Mouse (Mus musculus): ENCODE results near the gene Sertad2. TPM values are rescaled to one million over a fixed set of nuclear protein-coding genes. Genes with fewer than 3 reads are reported as not detected.

The Sertad2 gene
- polyA plus RNA-seq, 1 experiment from 2014 or later, result 22.3 TPM

DNA sequence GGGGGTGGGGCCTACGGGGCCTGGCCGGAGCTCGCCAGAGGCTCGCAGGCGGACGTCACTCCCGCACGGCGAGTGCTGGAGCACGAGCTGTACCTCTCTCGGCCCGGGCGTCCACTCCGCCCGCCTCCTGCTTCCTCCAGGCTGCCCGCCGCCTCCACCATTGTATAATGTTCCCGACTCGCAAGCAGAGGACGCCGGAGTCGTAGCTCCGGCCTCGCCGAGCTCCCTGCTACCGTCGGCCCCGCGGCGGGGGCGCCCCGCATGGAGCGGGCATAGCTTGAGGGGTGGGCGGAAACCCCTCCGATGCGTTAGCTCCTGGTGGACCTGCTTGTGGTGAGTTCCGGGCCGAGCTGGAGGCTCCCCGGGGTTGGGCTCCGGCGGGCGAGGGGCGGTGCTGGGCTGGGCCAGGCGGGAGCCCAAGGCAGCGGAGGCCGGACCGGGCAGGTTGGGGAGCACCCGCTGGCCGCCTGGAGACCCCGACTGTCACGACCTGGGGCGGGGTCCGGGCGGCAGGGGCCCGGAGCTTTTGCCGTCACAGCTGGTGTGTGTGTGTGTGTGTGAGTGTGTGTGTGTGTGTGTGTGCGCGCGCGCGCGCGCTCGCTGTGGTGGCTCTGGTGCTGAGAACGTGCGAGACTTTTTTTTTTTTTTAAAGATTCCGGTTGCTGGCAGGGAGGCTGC is 89.0 kb downstream of the Sertad2 start:
- under 1% methylated on average over 52 of the region's 67 CpGs for WGBS

DNA sequence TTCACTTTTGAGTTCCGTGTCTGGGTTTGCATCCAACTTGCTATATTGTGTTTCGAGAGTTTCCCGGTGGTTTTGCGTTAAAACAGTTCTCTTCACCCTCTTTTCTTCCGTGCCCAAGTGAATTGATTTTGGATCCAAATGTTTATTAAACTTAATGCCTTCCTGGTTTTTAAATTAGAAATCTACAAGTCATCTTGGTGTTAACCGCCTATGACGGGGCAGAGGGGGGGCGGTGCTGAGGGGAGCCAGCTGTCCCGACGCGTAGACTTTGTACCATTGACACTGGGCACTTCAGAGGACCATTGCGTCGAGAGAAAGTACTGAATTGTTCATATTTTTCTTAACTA is 89.5 kb downstream of the Sertad2 start:
- H3K4me1 ChIP-seq (ENCODE audit: control insufficient read depth, insufficient read depth, low read length), result peaks cover 7% of the 10 kb centered on the region
- H3K4me2 ChIP-seq (ENCODE audit: low read depth), result peak overlapping the region; percentile 39
- no peaks in the 10 kb centered on the region for H3K27me3 ChIP-seq (ENCODE audit: control insufficient read depth, insufficient read depth, low read length)
- no peak for ATAC-seq (ENCODE audit: insufficient read depth, low FRiP score, low TSS enrichment)
- H3K9me3 ChIP-seq (ENCODE audit: control insufficient read depth, low read length), result no peaks in the 10 kb centered on the region
- WGBS, result under 1% methylated on average over 13 of the region's 13 CpGs
- H3K27ac ChIP-seq (ENCODE audit: low read depth, low read length), result no peak overlapping the region
- H3K9ac ChIP-seq (ENCODE audit: low read length), result peak overlapping the region; percentile 83
- peak; percentile 63 for DNase-seq (ENCODE audit: low spot score)
- H3K36me3 ChIP-seq (ENCODE audit: control insufficient read depth, insufficient read depth, low read length), result no peaks in the 10 kb centered on the region
- peak overlapping the region; percentile 75 for H3K4me3 ChIP-seq (ENCODE audit: low read depth, low read length)

More for the DNA sequence above, 89.0 kb downstream of the Sertad2 start:
- H3K4me2 ChIP-seq (ENCODE audit: low read depth), result peak overlapping the region; percentile 39
- peak overlapping the region; percentile 83 for H3K9ac ChIP-seq (ENCODE audit: low read length)
- H3K9me3 ChIP-seq (ENCODE audit: control insufficient read depth, low read length), result no peaks in the 10 kb centered on the region
- peak overlapping the region; percentile 92 for H3K27ac ChIP-seq (ENCODE audit: low read depth, low read length)
- DNase-seq (ENCODE audit: low spot score) (no peak), ATAC-seq (ENCODE audit: insufficient read depth, low FRiP score, low TSS enrichment) (peak; percentile 96)
- H3K4me1 ChIP-seq (ENCODE audit: control insufficient read depth, insufficient read depth, low read length), result peaks cover 7% of the 10 kb centered on the region
- no peaks in the 10 kb centered on the region for H3K27me3 ChIP-seq (ENCODE audit: control insufficient read depth, insufficient read depth, low read length)
- peak overlapping the region; percentile 75 for H3K4me3 ChIP-seq (ENCODE audit: low read depth, low read length)
- no peaks in the 10 kb centered on the region for H3K36me3 ChIP-seq (ENCODE audit: control insufficient read depth, insufficient read depth, low read length)

DNA sequence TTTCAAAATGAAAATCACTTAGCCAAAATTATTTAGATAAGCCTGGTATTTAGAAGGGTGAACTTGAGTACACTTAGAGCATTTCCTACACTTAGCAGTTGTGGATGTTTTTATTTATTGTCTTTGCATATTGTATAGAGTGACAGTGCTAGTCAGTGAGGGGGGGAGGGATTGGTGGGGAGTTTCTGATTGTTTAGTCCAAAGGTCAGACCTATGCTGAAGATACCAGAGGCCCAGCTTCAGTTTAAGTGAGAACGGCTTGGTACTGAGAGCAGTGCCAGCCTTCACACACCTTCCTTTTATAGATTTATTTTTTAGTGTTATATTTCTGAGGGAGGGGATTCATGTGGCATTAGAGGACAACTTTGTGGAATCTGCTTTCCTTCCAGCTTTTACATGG is 91.5 kb downstream of the Sertad2 start:
- Histone ChIP-seq H3K9ac (ENCODE audit: low read length) (no peak overlapping the region), H3K4me1 (ENCODE audit: control insufficient read depth, insufficient read depth, low read length) (peaks cover 9% of the 10 kb centered on the region), H3K4me2 (ENCODE audit: low read depth) (no peak overlapping the region), H3K9me3 (ENCODE audit: control insufficient read depth, low read length) (no peaks in the 10 kb centered on the region), H3K27ac (ENCODE audit: low read depth, low read length) (no peak overlapping the region), H3K27me3 (ENCODE audit: control insufficient read depth, insufficient read depth, low read length) (no peaks in the 10 kb centered on the region), H3K36me3 (ENCODE audit: control insufficient read depth, insufficient read depth, low read length) (no peaks in the 10 kb centered on the region), H3K4me3 (ENCODE audit: low read depth, low read length) (no peak overlapping the region)
- no peak for ATAC-seq (ENCODE audit: insufficient read depth, low FRiP score, low TSS enrichment)
- no peak for DNase-seq (ENCODE audit: low spot score)
- WGBS, result 87% methylated on average over 1 of the region's 1 CpGs

DNA sequence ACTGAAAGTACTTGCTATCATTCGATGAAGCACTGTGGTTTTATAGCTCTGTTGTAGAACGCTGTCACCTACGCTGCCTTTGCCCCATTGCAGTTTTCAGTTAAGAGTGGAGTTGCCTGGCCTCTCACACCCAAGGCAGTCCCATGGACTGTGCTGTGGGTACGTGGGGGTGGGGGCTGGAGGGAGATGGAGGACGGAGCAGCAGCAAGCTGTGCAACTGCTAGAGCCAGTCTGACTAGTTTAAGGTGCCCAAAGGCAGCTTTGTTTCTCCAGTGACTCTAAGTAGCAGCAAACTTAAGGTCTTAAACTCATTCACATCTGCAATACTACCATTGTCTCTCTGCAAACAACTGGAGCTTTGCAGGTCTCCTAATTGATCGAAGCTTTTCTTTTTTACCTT is 92.6 kb downstream of the Sertad2 start:
- ATAC-seq (ENCODE audit: insufficient read depth, low FRiP score, low TSS enrichment) (no peak), DNase-seq (ENCODE audit: low spot score) (no peak)
- no peaks in the 10 kb centered on the region for H3K9me3 ChIP-seq (ENCODE audit: control insufficient read depth, low read length)
- H3K4me1 ChIP-seq (ENCODE audit: control insufficient read depth, insufficient read depth, low read length), result peaks cover 15% of the 10 kb centered on the region
- no peak overlapping the region for H3K9ac ChIP-seq (ENCODE audit: low read length)
- H3K27ac ChIP-seq (ENCODE audit: low read depth, low read length), result no peak overlapping the region
- no peaks in the 10 kb centered on the region for H3K27me3 ChIP-seq (ENCODE audit: control insufficient read depth, insufficient read depth, low read length)
- no peak overlapping the region for H3K4me2 ChIP-seq (ENCODE audit: low read depth)
- no peak overlapping the region for H3K4me3 ChIP-seq (ENCODE audit: low read depth, low read length)
- WGBS, result 25% methylated on average over 6 of the region's 6 CpGs
- H3K36me3 ChIP-seq (ENCODE audit: control insufficient read depth, insufficient read depth, low read length), result no peaks in the 10 kb centered on the region

DNA sequence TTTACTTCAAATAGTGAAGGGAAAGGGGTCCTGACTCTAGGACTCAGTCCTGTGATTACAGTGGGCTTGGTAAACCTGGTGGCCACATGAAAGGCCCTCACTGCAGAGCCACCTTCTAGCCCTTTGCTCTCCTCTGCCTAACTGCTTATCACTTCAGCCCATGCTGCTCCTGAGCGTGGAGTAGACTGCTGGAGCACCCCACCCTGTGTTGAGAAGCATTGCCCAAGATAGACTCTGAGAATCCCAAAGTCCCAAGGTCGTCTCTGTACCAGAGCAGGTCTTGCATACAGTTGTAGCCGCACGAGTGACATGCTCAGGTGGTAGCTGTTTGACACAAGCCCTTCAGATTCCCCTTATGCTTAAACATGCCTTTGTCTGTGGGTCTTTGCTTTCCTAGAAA is 93.1 kb downstream of the Sertad2 start:
- H3K27ac ChIP-seq (ENCODE audit: low read depth, low read length), result no peak overlapping the region
- H3K4me1 ChIP-seq (ENCODE audit: control insufficient read depth, insufficient read depth, low read length), result peaks cover 15% of the 10 kb centered on the region
- H3K36me3 ChIP-seq (ENCODE audit: control insufficient read depth, insufficient read depth, low read length), result no peaks in the 10 kb centered on the region
- DNase-seq (ENCODE audit: low spot score) (no peak), ATAC-seq (ENCODE audit: insufficient read depth, low FRiP score, low TSS enrichment) (no peak)
- H3K4me2 ChIP-seq (ENCODE audit: low read depth), result no peak overlapping the region
- no peak overlapping the region for H3K9ac ChIP-seq (ENCODE audit: low read length)
- no peaks in the 10 kb centered on the region for H3K27me3 ChIP-seq (ENCODE audit: control insufficient read depth, insufficient read depth, low read length)
- no peak overlapping the region for H3K4me3 ChIP-seq (ENCODE audit: low read depth, low read length)
- 66% methylated on average over 4 of the region's 4 CpGs for WGBS
- H3K9me3 ChIP-seq (ENCODE audit: control insufficient read depth, low read length), result no peaks in the 10 kb centered on the region

DNA sequence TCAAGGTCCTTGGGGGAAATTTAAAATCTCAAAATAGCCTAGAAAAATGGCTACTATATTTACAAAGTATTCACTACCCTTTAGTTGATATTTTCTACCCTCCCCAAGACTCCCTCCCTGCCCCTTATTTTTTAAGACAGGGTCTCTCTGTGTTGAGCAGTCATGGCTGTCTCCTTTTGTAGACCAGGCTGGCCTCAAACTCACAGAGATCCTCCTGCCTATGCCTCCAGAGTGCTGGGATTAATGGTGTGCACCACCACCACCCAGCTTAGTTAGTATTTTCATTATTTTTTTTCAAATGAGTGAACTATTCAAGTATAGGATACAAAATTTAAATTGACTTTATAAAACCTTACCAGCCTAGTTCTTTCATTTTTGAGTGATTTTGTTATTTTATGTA is 94.0 kb downstream of the Sertad2 start:
- no peak overlapping the region for H3K4me3 ChIP-seq (ENCODE audit: low read depth, low read length)
- H3K27me3 ChIP-seq (ENCODE audit: control insufficient read depth, insufficient read depth, low read length), result no peaks in the 10 kb centered on the region
- DNase-seq (ENCODE audit: low spot score) (no peak), ATAC-seq (ENCODE audit: insufficient read depth, low FRiP score, low TSS enrichment) (no peak)
- H3K9me3 ChIP-seq (ENCODE audit: control insufficient read depth, low read length), result no peaks in the 10 kb centered on the region
- no peak overlapping the region for H3K27ac ChIP-seq (ENCODE audit: low read depth, low read length)
- H3K4me1 ChIP-seq (ENCODE audit: control insufficient read depth, insufficient read depth, low read length), result peaks cover 15% of the 10 kb centered on the region
- H3K9ac ChIP-seq (ENCODE audit: low read length), result no peak overlapping the region
- H3K4me2 ChIP-seq (ENCODE audit: low read depth), result no peak overlapping the region
- no peaks in the 10 kb centered on the region for H3K36me3 ChIP-seq (ENCODE audit: control insufficient read depth, insufficient read depth, low read length)

DNA sequence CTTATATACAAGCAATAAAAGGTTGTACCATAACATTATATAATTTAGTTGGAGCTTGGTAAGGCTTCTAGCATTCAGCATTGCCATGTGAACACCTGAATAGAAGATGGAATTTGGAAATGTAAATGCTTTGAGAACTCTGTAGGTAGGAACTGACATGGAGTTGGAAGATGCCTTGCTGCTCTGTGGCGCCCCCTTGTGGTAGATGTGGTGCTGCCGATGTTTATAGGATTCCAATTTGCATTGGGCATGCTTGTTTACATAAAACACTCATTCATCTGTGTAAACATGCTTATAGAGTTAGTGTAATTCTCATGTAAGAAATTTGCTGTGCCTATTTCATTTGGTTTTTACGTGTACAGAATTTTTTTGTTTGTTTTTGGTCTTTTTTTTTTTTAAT is 95.8 kb downstream of the Sertad2 start:
- DNase-seq (ENCODE audit: low spot score) (peak; percentile 77), ATAC-seq (ENCODE audit: insufficient read depth, low FRiP score, low TSS enrichment) (no peak)
- H3K9me3 ChIP-seq (ENCODE audit: control insufficient read depth, low read length), result no peaks in the 10 kb centered on the region
- WGBS, result 33% methylated on average over 3 of the region's 3 CpGs
- H3K4me1 ChIP-seq (ENCODE audit: control insufficient read depth, insufficient read depth, low read length), result peaks cover 8% of the 10 kb centered on the region
- no peak overlapping the region for H3K4me3 ChIP-seq (ENCODE audit: low read depth, low read length)
- H3K27ac ChIP-seq (ENCODE audit: low read depth, low read length), result no peak overlapping the region
- no peak overlapping the region for H3K9ac ChIP-seq (ENCODE audit: low read length)
- no peaks in the 10 kb centered on the region for H3K36me3 ChIP-seq (ENCODE audit: control insufficient read depth, insufficient read depth, low read length)
- no peak overlapping the region for H3K4me2 ChIP-seq (ENCODE audit: low read depth)
- H3K27me3 ChIP-seq (ENCODE audit: control insufficient read depth, insufficient read depth, low read length), result no peaks in the 10 kb centered on the region

DNA sequence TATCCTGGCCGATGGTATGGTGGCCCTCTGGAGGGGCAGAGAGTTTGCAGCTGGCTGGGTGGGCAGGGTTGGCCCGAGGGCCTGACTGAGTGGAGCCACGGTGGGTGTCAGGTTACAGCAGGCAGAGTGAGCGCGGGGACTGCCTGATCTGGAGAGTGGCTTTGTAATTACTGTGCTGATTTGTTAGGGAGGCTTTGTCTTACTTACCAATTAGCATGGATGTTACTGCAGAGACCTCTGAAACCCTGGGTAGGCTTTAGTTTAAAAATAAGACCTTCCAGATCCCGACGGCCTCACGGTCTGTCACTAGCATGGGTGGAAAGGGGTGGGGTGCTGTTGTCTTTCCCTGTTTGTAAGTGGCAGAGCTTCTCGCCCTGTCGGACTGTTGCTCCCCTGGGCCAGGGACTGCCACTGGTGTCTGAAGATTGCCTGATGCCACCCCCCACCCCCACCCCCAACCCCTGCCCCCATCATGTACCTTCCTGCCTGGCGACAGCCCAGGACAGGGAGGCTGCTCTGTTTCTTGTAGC is 96.9 kb downstream of the Sertad2 start:
- 1% methylated on average over 11 of the region's 11 CpGs for WGBS
- H3K36me3 ChIP-seq (ENCODE audit: control insufficient read depth, insufficient read depth, low read length), result no peaks in the 10 kb centered on the region
- ATAC-seq (ENCODE audit: insufficient read depth, low FRiP score, low TSS enrichment) (peak; percentile 90), DNase-seq (ENCODE audit: low spot score) (peak; percentile 72)
- peak overlapping the region; percentile 8; the same call in 1 of the 2 replicates for H3K9ac ChIP-seq (ENCODE audit: low read length)
- peak overlapping the region; percentile 36; the same call in 1 of the 2 replicates for H3K27ac ChIP-seq (ENCODE audit: low read depth, low read length)
- no peaks in the 10 kb centered on the region for H3K27me3 ChIP-seq (ENCODE audit: control insufficient read depth, insufficient read depth, low read length)
- peaks cover 12% of the 10 kb centered on the region for H3K4me1 ChIP-seq (ENCODE audit: control insufficient read depth, insufficient read depth, low read length)
- no peak overlapping the region for H3K4me3 ChIP-seq (ENCODE audit: low read depth, low read length)
- no peaks in the 10 kb centered on the region for H3K9me3 ChIP-seq (ENCODE audit: control insufficient read depth, low read length)
- peak overlapping the region; percentile 25 for H3K4me2 ChIP-seq (ENCODE audit: low read depth)

DNA sequence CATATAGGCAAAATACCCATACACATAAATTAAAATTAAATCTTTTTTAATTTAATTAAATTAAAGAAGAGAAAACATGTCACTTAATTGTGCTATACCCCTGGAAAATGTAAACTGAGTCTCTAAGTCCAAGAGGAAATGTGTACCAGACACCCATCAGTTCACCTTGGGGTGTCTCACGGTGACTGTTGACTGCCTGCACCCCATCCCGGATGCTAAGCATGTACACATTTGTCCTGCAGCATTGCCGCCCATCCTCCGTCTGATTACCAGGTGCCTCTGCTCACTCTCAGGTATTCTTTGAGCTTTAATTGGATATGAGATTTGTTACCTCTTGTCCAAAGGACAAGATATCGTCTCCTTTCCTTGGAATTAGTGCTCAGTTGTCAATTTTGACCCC is 99.3 kb downstream of the Sertad2 start:
- H3K4me2 ChIP-seq (ENCODE audit: low read depth), result no peak overlapping the region
- no peaks in the 10 kb centered on the region for H3K27me3 ChIP-seq (ENCODE audit: control insufficient read depth, insufficient read depth, low read length)
- ATAC-seq (ENCODE audit: insufficient read depth, low FRiP score, low TSS enrichment) (no peak), DNase-seq (ENCODE audit: low spot score) (peak; percentile 3)
- H3K4me1 ChIP-seq (ENCODE audit: control insufficient read depth, insufficient read depth, low read length), result peaks cover 23% of the 10 kb centered on the region
- no peaks in the 10 kb centered on the region for H3K36me3 ChIP-seq (ENCODE audit: control insufficient read depth, insufficient read depth, low read length)
- no peak overlapping the region for H3K27ac ChIP-seq (ENCODE audit: low read depth, low read length)
- no peak overlapping the region for H3K4me3 ChIP-seq (ENCODE audit: low read depth, low read length)
- H3K9ac ChIP-seq (ENCODE audit: low read length), result no peak overlapping the region
- WGBS, result 91% methylated on average over 5 of the region's 5 CpGs
- H3K9me3 ChIP-seq (ENCODE audit: control insufficient read depth, low read length), result no peaks in the 10 kb centered on the region

Data from neural tube, embryonic 11.5 days (tissue).